Mouse (Mus musculus) left cerebral cortex, postnatal 4 days (tissue): ENCODE data around the gene Stim1. TPM values are rescaled to one million over a fixed set of nuclear protein-coding genes. Genes with fewer than 3 reads are reported as not detected.
A peak's percentile ranks its signal among the peaks of the same experiment; 100 is the strongest.

Experiments
- DNase-seq: peaks from one replicate; pipeline ENCODE4 v3.0.0-alpha.2; 2022
- intact Hi-C: fragments of 180-260 bp; cut with DNase I; formaldehyde crosslinking; loops from one replicate; pipeline ENCODE4 v1.15.1; 2025
- total RNA-seq, 2 experiments: library from RNA; stranded (reverse); gene quantifications; 2 replicates each; pipeline ENCODE4 v1.2.3; 2021

Stim1 gene
- 10 to 100 TPM; 43.5 to 45.7 TPM for total RNA-seq

DNA sequence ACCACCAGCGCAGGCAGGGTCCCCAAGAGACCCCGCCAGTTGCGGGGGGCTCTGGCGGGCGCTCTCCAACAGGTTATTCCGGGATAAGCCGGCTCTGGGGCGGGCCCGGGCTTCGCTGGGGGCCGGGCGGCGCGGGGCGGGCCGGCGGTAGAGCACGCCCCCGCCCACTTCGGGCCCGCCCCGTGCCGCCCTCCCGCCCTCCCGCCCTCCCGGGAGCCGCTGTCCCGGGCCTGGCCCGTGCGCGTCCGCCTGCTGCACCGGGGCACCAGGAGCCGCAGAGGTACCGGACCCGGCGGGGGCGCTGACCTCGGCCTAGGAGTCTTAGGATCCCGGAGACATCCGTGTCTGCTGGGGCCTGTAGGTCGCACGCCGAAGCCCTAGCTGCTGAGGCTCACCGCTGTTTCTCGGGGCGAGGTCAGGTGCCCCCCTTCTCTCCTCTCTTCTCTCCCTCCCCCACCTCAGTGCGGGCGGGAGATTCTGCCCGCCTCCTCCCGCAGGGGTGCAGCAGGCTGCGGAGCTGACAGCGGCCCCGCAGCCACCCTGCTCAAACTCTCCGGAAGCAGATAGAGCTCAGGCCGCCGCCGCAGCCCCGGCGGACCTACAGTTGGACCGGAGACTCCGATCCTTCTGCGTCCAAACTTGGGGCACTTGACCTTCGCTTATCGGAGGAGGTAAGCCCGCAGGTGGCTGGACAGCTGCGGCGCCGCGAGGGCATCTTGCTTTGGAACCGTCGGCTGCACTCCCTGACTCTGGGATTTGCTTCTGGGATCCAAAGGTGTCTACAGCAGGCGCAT lies at the start of gene Stim1:
Stim1 (plus strand) TSS at position 206 of the 794 bp plus-strand sequence.
- intact Hi-C loops: loop anchor here (5.0 kb wide), 1 partner anchor 150 kb away; no protein-coding TSS in a partner anchor
- DNase-seq: peak; percentile 37

- no peak for DNase-seq
- intact Hi-C loops: no loop called here
Observed at GRCm38 (mm10) chr7:102221899-102222298, 45.7 kb upstream of the Stim1 start.

DNA sequence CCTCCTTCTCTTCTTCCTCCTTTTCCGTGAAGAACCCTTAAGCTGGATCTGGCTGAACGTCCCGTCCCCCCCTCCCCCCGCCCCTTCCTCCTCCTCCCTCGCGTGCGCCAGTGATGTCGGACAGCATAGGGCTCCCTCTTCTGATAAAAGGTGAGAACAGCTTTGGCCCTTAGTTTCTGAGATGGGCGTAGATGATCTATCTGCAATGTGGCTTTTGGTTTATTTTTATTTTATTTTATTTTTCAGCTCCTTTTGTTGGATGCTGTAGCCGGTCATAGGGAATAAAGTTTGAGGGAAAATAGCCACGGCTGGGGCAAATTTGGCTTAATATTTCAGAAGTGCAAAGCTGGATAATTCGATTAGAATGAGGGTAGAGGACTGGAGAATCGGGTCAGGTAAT lies 45.3 kb upstream of the Stim1 start:
- intact Hi-C loops: no loop called here
- peak; percentile 48 for DNase-seq

- DNase-seq: peak; percentile 62
- intact Hi-C loops: no loop called here
Observed at GRCm38 (mm10) chr7:102222830-102223556, 44.6 kb upstream of the Stim1 start.

DNA sequence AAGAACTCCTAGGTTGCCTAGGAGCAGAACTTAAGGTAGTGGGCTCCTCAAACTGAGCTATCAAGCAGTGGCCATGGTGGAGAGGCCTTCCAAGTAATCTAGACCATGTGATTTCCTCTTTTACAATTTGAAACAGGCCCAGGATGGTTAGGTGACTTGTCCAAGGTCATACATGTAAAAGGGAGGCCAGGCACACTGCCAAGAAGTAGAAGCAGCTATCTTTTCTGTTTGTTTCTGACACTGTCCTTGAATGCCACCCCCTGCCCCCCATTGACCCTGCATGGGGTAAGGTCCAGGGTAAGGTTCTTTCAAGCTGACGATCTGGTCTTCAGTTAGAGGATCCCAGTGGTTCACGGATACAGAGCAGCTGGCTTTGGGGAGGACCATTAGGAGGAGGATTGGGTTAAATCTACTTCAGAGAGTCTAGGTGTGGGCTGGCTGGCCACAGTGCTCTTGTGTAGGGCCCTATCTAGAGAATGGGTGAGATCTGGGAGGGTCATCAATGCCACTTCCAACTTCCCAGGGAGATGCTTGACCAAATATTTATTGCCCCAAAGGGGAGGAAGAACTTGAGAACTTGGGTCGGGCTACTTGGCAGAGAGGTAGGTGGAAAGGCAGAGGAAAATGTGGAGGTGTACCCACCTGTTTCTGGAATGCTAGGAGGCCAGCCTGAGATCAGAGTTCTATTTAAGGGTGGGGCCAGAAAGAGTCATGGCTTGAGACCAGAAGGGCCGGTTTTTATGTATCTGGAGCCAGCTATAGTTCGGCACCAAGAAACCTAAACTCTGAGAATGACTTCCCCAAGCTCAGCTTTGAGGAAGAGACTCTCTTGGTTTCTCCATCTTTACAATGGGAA lies 43.5 kb upstream of the Stim1 start:
- no peak for DNase-seq
- intact Hi-C loops: no loop called here

DNA sequence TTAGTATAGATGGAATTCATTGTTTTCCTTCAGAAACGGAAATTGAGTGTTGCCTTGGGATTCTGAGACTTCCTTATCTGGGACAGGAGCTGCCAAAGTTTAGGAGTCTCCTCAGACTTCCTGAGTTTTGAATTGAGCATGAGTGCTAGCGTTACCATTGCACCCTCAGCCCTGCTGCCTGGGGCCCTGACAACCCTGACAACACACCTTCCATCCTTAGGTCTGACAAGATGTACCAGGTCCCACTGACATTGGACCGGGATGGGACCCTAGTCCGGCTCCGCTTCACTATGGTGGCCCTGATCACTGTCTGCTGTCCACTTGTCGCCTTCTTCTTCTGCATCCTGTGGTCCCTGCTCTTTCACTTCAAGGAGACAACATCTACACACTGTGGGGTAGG lies 41.6 kb upstream of the Stim1 start:
- intact Hi-C loops: no loop called here
- no peak for DNase-seq

DNA sequence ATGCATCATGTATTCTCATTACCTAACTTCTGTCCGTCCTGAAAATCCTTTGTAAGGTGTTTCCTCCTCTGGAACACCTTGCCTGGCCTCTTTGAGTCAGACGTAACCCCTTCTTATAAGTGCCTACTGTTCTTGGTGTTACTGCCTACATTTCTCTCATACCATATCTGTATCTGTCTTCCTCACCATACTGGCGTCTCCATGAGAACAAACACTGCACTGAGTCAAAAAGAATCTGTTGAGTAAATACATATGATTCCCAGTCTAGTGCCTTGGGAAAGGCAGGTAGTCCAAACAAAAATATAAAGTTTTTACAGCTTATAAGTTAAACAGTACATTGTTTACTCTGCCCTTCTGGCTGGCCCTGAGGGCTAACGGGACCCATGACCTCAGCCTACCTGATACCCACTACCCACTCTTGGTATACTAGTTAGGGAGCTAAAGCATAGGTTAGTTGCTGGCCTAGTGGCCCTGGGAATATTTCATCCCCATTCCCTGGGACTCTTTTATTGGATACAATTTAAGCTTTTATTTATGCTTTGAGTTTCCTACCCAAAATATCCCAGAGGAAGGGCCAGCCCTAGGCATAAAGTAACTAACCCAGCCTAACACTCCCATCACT lies 39.4 kb upstream of the Stim1 start:
- no peak for DNase-seq
- intact Hi-C loops: no loop called here

DNA sequence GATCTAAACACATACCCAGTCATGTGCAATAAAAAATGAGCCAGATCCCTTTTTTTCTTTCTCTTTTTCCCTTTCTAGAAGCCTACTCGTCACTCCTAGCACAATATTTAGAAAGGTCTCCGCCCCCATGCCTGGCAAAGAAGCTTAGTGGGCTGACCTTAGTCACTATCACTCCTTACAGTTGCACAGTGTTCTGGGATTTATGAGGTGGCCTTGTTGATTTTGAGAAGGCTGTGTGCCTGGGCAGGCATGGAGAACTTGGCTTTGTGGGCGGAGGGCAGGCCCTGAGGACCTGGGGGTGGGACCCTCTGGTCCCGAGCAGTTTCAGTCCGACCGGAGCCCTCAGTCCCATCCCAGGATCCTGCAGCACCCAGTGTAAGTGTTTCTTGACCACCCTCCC lies 37.8 kb upstream of the Stim1 start:
- DNase-seq: no peak
- intact Hi-C loops: no loop called here

DNA sequence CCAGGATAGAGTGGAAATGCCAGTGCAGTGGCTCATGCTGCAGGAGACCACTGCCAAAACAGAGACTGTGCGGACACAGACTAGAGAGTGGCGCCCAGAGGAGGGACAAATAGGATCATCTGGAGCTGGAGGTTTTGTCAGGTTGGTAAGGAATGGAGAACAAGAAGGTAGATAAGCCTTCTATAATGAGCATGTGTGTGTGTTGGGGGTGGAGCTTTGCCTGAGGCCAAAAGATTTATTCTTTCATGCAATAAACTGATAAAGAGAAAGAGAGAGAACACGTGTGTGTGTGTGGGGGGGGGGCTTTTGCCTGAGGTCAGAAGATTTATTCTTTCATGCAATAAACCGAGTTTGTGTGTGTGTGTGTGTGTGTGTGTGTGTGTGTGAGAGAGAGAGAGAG lies 34.5 kb upstream of the Stim1 start:
- DNase-seq: no peak
- intact Hi-C loops: no loop called here

DNA sequence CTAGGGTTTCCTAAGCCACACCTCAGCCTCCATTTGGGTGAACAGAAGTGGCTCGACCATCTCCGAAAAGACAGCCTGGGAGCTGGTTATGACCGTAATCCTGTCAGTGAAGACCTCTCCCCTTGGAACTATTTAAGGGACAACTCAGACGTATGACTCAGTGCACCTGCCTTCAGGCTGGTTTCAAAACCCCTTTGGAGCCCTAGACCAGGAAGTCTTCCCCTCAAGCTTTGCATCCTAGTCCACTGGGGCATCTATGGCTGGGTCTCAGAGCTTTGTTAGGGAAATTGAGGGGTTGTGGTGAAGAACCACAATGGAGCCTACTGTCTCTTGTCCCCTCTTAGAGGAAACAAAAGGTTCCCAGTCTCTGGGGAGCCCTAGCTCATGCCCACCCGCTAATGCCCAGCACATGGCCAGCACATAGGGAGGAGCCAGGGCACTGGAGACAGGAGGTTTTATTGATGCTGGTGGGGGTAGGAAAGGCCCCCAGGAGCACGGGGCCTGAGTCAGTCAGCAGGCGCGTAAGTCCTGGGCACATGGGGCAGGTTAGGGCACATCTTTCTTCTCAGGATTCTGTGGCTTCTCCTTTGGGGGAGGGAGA lies 28.8 kb upstream of the Stim1 start:
- intact Hi-C loops: no loop called here
- no peak for DNase-seq

DNA sequence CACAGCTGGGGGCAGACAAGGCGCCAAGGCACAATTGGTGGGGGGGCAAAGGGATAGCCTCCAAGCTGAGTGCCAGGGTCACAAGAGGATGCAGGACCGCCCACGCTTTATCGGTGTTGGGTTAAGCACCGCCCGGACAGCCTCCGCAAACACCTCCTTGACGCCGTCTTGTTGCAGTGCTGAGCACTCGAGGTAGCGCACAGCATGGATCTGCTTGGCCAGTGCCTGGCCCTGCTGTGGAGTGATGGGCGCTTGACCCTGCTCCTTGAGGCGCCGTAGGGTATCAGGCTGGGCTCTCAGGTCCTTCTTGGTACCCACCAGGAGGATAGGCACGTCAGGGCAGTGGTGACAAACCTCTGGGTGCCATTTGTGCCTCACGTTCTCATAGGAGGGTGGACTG lies 28.0 kb upstream of the Stim1 start:
- intact Hi-C loops: no loop called here
- no peak for DNase-seq

- intact Hi-C loops: no loop called here
- no peak for DNase-seq
Observed at GRCm38 (mm10) chr7:102242371-102242770, 25.2 kb upstream of the Stim1 start.

DNA sequence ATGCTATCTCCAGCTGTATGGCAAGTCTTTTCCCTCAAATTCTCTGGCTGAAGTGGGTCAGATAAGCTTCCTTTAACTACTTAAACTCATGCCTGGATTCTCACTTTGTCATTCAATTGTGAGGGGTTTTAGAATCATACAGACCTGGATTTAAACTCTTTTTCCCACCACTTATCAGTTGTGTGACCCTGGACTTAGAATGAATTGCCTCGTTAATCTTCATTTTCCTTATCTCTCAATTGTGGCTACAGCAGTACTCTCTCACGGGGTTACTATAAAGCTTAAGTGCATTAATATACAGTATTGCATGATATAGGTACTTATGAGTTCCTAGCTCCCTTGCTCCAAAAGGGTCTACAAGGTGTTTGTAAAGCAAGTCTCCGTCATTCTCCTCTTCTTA lies 24.7 kb upstream of the Stim1 start:
- intact Hi-C loops: no loop called here
- DNase-seq: no peak

- intact Hi-C loops: no loop called here
- DNase-seq: no peak
Observed at GRCm38 (mm10) chr7:102243870-102244269, 23.7 kb upstream of the Stim1 start.

DNA sequence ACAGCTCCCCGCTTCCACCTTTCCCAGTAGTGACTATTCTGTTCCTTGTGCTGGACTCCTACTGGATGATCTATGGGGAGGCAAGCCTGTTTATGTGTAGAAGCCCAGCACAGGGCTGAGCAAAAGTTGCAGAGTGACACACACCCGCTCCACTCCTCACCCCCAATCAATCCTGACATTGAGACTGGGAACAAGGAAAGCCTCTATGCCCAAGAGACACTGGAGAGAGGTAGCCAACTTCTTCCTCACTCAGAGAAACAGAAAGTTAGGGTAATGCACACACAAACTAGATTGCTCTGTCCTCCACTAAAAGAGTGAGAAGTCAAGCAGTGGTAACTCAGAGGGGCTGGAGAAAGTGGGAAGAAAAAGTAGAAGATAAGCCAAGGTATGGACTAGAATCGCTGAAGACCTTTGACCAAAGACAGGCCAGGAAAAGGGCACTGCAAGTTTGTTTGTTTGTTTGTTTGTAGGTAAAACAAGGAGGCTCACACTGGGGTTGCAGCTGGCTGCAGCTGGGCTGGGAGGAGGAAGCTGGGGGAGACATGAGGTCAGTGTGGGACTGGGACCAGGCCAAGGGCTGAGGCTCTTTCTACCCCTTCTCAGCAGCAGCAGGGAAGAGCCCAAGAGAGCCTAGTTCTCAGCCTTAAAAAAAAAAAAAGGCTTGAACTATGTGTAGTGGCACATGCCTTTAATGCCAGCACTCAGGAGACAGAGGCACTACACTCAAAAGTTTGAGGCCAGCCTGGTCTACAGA lies 22.6 kb upstream of the Stim1 start:
- intact Hi-C loops: no loop called here
- DNase-seq: no peak

GRCm38 (mm10) chr7:102245775-102246174 lies 21.8 kb upstream of the Stim1 start:
- DNase-seq: peak; percentile 28
- intact Hi-C loops: no loop called here

GRCm38 (mm10) chr7:102246265-102246664 lies 21.3 kb upstream of the Stim1 start:
- intact Hi-C loops: no loop called here
- DNase-seq: no peak

GRCm38 (mm10) chr7:102246956-102247797 lies 20.4 kb upstream of the Stim1 start:
- no peak for DNase-seq

More at GRCm38 (mm10) chr7:102246956-102247797, 20.4 kb upstream of the Stim1 start:
- intact Hi-C loops: no loop called here
